Mouse (Mus musculus) hindlimb bud, embryonic 11.5 days (tissue): Measurements from ENCODE around the gene Selenon.

Source experiments
- DNase-seq: peaks from one replicate; pipeline ENCODE4 v3.0.0-alpha.2; 2012; ENCODE audit warnings: low read depth, low spot score; ENCODE audit errors: extremely low spot score

Selenon gene

DNA sequence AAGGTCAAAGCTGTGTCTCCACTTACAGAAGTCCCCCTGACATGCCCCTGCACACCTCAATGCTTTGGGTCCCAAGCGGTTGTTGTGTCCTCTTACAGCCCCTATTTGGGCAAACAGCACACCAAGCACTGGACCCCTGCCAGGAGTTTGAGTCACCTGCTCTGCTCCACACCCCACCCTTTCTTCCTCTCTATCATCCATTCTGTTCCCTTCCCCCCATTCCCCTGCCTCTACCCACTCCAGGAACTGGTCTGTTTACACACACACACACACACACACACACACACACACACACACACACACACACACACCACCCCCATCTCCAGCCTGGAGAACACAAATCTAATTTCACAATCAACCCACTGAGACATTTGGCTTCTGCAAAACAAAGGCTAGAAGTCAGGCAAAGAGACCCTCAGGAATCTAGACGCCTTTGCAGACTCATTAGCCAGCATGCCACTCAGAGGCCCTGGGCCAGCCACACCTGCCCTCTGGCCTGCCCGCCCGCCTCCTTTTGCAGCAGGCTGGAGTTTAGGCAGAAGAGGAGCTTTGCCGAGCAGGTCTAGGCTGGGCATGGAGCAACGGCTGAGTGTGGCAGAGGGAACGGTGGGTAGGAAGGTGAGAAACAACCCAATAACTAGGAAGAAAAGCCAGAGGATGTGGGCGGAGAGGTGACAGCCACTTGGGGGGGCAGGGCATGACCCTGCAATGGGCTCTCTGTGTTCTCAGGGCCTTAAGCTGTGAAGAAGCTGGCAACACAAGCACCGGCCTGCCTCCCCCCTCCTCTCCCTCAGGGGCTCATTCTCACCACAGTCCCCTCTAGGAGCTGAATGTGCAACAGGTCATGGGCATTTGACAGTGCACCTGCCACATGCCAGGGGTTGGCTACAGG lies 4.9 kb downstream of the Selenon start:
- DNase-seq = no peak

GRCm38 (mm10) chr4:134543261-134543660 lies 8.7 kb downstream of the Selenon start:
- DNase-seq = peak; percentile 56

GRCm38 (mm10) chr4:134542726-134543125 lies 9.2 kb downstream of the Selenon start:
- no peak for DNase-seq

DNA sequence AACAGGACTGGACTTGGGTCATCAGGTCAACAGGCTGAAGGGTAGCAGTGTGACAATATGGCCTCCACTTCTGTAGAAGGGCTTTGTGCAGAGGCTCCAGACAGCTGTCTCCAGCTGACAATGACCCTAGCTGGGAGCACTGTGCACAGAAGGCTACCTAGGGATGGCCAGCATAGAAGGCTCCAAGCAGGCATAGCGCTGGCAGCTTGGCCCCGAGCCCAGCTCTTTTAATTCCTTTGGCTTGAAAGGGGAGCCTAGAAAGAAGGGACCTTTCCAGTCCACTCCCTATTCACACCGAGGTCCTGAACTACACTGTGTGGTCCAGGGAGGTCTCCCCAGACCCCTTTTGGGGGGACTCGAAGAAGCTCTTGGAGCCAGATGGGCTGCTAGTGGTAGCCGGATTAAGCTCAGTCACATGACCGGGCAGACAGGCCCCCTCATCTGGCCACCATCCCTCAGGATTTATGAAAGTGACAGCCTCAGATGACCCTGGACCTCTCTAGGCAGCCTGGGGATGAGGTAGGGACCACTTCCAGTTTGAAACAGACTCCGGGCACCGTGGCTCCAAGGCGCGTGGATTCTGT lies 12.9 kb downstream of the Selenon start:
- DNase-seq = no peak

DNA sequence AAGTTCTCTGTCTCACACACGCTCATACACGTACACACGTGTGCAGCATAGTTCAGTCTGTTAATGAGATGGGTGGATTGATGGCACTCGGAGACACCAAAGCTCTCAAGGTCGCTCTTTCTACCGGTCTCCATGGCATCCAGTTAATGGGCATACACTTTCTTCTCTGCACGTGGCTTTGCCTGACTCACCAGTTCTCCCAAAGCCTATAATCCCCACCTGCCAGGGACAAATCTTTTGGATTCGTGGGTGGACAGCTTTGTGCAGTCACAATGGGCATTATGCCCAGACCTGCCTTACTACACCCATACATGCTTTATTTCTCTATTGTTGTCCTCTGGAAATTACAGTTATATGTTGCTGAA lies 16.2 kb downstream of the Selenon start:
- DNase-seq = no peak

GRCm38 (mm10) chr4:134534932-134535786 lies 16.8 kb downstream of the Selenon start, which contains the start of gene Mtfr1l:
Gene Mtfr1l (minus strand): TSS chr4:134535387.
- peak; percentile 66 for DNase-seq

DNA sequence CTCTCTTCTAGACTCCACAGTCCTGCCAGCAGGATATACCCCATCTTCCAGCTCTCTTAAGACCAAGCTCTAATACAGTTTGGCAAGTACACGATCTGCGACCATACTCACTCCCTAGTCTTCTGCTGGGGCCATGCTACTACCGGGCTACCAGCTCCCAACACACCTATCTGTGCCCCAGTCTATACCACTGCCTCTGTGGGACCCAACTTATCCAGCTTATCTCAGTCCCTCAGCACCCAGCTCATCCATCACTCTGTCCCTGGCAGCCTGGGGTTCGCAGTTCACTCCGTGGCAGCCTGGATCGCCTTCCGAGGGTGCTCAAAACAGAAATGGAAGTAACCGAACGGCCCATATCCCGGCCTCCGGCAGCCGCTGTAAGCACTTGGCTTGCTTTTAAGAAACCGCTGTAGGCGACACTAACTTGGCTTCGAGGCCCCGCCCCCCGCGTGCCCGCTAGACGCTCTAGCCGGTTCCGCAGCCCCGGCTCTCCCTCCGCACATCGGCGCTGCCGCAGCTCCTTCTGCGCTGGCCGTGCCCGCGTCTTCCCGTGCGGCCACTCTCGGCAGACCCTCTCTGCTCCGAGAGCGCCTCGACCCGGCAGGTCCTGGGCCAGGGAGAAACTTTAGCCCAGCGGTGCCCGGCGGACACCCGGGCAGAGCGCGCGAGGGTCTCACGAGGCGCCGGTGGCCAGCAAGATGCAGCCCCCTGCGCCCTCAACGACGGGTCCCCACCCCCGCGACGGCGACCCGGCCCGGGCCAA lies 17.7 kb downstream of the Selenon start:
- DNase-seq = no peak

DNA sequence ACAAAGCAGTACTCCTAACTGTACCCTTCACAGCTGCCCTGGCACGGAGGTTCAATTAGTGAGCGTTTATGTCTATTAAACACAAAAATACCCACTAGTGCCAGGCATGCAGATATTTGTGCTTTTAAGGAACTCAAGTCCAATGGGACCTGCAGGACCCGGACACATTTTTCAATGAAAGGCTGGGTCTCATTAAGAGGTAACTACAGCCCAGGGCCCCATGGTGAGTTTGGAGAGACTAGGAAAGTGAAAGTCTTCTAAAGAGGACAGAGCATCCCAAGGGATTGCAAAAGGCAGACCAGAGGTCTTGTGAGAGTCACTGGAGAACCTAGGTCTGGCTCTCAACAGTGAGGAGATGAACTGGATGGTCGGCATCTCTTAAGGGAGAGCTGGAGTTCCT lies 18.5 kb downstream of the Selenon start:
- no peak for DNase-seq

- DNase-seq = no peak
Observed at GRCm38 (mm10) chr4:134532928-134533327, 19.0 kb downstream of the Selenon start.

DNA sequence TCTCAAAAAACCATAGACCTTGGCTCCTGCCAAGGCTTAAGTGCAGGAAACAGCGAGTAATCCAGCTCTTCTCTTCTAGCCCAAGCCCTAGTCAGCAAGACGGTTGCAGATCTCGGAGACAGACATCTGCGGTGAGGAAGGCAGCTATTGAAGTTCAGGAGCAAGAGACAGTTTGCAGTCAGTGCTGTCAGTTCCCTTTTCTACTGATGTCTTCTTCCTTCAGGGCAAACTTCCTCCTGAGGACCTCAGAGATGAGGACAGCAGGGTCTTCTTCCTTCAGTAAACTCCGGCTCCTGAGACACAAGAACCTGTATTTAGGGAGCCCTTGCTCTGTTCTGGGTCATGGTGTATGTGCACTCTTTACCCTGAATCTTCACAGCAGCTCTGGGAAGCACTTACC lies 25.7 kb downstream of the Selenon start:
- no peak for DNase-seq

GRCm38 (mm10) chr4:134525806-134526205 lies 26.2 kb downstream of the Selenon start:
- no peak for DNase-seq

GRCm38 (mm10) chr4:134523447-134523846 lies 28.5 kb downstream of the Selenon start:
- DNase-seq = no peak

GRCm38 (mm10) chr4:134519281-134519680 lies 32.7 kb downstream of the Selenon start:
- no peak for DNase-seq

- DNase-seq = no peak
Observed at GRCm38 (mm10) chr4:134518541-134518940, 33.4 kb downstream of the Selenon start.

DNA sequence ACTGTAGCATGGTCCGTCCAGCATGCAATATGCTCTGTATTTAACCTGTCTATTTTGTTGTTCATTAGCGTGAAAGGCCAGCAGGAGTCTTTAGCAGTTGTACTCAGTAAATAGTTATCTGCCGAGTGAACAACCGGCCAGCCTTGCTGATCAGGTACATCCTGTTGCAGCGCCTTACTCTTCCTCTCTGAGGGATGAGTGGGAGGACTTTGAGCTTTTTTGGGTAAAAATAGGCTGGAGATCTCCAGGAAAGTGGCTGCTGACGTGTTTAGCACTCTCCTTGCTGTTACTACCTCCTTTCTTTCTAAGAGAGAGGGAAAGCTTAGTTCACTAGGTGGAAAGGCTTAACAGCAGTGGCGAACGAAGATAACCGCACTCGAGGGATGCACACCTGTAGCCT lies 34.2 kb downstream of the Selenon start:
- no peak for DNase-seq

DNA sequence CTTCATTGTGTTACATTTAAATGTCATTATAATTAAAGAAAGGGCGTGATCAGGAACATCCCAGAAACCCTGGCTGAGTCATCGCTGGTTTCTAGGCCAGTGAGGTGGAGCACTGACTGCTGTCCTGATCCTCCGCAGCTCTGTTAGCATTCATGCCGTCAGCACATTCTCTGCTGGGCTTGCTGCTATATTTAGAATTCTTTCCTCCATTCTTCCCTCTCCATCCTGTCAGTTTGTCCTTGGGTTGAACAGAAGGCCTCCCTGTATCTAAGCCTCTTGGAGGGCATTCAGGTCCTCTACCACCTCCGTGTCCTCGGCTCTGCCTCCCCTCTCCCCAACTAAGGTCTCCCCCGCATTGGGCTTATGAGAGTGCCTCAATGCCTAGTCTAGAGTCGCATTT lies 35.0 kb downstream of the Selenon start:
- DNase-seq = no peak

DNA sequence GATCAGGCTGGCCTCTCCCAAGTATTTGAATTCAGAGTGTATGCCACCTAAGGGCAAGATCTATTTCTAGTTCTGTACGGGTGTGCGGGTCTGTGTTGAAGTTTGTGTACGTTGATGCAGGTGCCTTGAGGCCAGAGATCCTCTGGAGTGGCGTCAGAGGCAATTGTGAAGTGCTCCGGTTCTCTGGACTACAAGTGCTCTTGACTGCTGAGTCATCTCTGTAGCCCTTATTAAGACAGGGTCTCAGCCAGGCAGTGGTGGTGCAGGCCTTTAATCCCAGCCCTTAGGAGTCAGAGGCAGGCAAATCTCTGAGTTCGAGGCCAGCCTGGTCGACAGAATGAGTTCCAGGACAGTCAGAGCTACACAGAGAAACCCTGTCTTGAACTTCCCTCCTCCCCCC lies 36.4 kb downstream of the Selenon start:
- no peak for DNase-seq

DNA sequence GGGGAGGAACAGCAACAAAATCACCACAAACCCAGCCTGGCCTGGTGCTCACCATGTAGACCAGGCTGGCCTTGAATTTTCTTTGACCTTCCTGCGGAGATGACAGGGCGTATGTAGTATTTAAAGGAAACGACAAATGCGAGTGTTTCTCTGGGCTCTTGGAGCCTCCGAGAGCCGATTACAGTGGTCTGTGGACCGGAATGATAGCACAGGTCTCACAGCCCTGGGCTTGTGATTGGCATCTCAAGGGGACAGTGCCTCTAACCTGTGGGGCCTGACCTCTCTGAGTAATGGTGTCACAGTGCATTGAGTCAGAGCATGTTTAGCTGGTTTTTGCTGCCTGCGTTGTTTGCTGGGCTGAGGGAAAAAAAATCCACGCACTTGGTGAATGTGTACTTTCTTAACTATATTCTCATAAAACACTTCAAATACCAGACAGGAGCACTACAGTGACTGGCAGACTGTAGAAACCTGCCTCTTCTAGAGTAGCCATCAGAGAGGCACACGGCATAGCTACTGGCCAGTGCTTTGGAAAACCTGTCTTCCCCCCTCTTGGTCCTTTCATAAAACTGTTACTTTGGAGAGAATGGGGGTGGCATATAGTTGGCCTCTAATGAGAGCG lies 37.5 kb downstream of the Selenon start:
- DNase-seq = no peak

- DNase-seq = no peak
Observed at GRCm38 (mm10) chr4:134512798-134513197, 39.2 kb downstream of the Selenon start.

DNA sequence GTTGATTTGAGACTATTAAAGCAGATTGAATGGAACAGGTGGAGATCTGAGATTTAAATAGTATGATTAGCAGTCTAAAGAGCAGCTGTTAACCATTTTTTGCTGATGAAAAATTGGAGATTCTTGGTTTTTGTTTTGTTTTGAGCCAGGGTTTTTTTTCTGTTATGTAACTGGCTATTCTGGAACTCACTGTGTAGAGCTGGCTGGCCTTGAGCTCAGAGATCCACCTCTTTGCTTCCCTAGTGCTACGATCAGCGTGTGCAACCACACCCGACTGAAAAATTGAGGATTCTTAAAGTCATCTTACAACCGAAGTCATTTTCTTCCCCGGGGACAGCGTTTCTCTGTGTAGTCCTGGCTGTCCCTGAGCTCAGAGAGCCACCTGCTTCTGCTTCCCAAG lies 40.2 kb downstream of the Selenon start:
- DNase-seq = no peak
